Mouse (Mus musculus): ENCODE data around the gene Nmrk2.

Nmrk2 gene

GRCm38 (mm10) chr10:81216810-81217209 lies 15.0 kb upstream of the Nmrk2 start:
- no peak for DNase-seq (ENCODE audit: low spot score in 2 of 2)

- no peak for DNase-seq (ENCODE audit: low spot score in 2 of 2)
Observed at GRCm38 (mm10) chr10:81216260-81216659, 14.4 kb upstream of the Nmrk2 start.

GRCm38 (mm10) chr10:81210154-81210553 lies 8.3 kb upstream of the Nmrk2 start:
- peak in 1 of 2 experiments; percentile 46 for DNase-seq (ENCODE audit: low spot score in 2 of 2)

GRCm38 (mm10) chr10:81204137-81204536 lies 2.3 kb upstream of the Nmrk2 start:
- no peak for DNase-seq (ENCODE audit: low spot score in 2 of 2)

GRCm38 (mm10) chr10:81202978-81203720 lies 1.3 kb upstream of the Nmrk2 start:
- DNase-seq (ENCODE audit: low spot score in 2 of 2) = no peak

GRCm38 (mm10) chr10:81200605-81201287 lies 1.1 kb downstream of the Nmrk2 start:
- no peak for DNase-seq (ENCODE audit: low spot score in 2 of 2)

- no peak for DNase-seq (ENCODE audit: low spot score in 2 of 2)
Observed at GRCm38 (mm10) chr10:81200141-81200540, 1.7 kb downstream of the Nmrk2 start.

GRCm38 (mm10) chr10:81198990-81199389 lies 2.9 kb downstream of the Nmrk2 start:
- no peak for DNase-seq (ENCODE audit: low spot score in 2 of 2)

GRCm38 (mm10) chr10:81198230-81198629 lies 3.6 kb downstream of the Nmrk2 start:
- peak; percentile 54 to 77 for DNase-seq (ENCODE audit: low spot score in 2 of 2)

- DNase-seq (ENCODE audit: low spot score in 2 of 2) = no peak
Observed at GRCm38 (mm10) chr10:81197305-81197704, 4.5 kb downstream of the Nmrk2 start.

GRCm38 (mm10) chr10:81196470-81197065 lies 5.3 kb downstream of the Nmrk2 start:
- DNase-seq (ENCODE audit: low spot score in 2 of 2) = no peak

- no peak for DNase-seq (ENCODE audit: low spot score in 2 of 2)
Observed at GRCm38 (mm10) chr10:81195300-81195699, 6.6 kb downstream of the Nmrk2 start.

GRCm38 (mm10) chr10:81193991-81194774 lies 7.7 kb downstream of the Nmrk2 start:
- peak in 1 of 2 experiments; percentile 64 for DNase-seq (ENCODE audit: low spot score in 2 of 2)

- DNase-seq (ENCODE audit: low spot score in 2 of 2) = no peak
Observed at GRCm38 (mm10) chr10:81192968-81193501, 8.8 kb downstream of the Nmrk2 start.

- DNase-seq (ENCODE audit: low spot score in 2 of 2) = peak; percentile 73 to 85
Observed at GRCm38 (mm10) chr10:81192270-81192967, 9.4 kb downstream of the Nmrk2 start.

GRCm38 (mm10) chr10:81191342-81191982 lies 10.4 kb downstream of the Nmrk2 start:
- DNase-seq (ENCODE audit: low spot score in 2 of 2) = no peak

GRCm38 (mm10) chr10:81190912-81191321 lies 10.9 kb downstream of the Nmrk2 start:
- DNase-seq (ENCODE audit: low spot score in 2 of 2) = no peak

- peak in 1 of 2 experiments; percentile 58 for DNase-seq (ENCODE audit: low spot score in 2 of 2)
Observed at GRCm38 (mm10) chr10:81190236-81190911, 11.5 kb downstream of the Nmrk2 start.

- no peak for DNase-seq (ENCODE audit: low spot score in 2 of 2)
Observed at GRCm38 (mm10) chr10:81189821-81190220, 12.0 kb downstream of the Nmrk2 start.

- DNase-seq (ENCODE audit: low spot score in 2 of 2) = no peak
Observed at GRCm38 (mm10) chr10:81187161-81187560, 14.7 kb downstream of the Nmrk2 start.
